Mouse (Mus musculus) ZHBTc4 (cell line): ENCODE measurements around the gene Ptgs1.
A peak's percentile ranks its signal among the peaks of the same experiment; 100 is the strongest.
"Not testable (repeated sequence)": the region's sequence is repeated elsewhere in the genome, so short reads cannot be mapped to it uniquely, and the experiment has no call there.

Experiments
- DNase-seq: peaks from one replicate; pipeline ENCODE4 v3.0.0-alpha.2; 2011; ENCODE audit warnings: low read depth, low spot score

Ptgs1 gene

DNA sequence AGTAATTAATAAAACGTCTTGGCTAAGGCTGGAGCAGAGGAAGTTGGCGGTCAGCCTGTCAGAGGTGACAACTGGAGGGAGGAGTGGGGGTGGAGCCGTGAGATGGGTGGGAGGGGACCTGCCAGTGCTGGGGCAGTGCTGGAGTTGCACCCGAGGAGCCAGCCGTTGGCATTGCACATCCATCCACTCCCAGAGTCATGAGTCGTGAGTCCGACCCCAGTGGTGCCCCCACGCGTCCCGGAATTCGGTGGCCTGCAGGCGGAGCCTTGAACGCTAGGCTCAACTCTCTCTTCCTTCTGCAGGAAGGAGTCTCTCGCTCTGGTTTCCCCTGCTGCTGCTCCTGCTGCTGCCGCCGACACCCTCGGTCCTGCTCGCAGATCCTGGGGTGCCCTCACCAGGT is at the start of gene Ptgs1:
Ptgs1 (plus strand) TSS at position 61 of the 400 bp plus-strand sequence.
- peak; percentile 26 for DNase-seq

DNA sequence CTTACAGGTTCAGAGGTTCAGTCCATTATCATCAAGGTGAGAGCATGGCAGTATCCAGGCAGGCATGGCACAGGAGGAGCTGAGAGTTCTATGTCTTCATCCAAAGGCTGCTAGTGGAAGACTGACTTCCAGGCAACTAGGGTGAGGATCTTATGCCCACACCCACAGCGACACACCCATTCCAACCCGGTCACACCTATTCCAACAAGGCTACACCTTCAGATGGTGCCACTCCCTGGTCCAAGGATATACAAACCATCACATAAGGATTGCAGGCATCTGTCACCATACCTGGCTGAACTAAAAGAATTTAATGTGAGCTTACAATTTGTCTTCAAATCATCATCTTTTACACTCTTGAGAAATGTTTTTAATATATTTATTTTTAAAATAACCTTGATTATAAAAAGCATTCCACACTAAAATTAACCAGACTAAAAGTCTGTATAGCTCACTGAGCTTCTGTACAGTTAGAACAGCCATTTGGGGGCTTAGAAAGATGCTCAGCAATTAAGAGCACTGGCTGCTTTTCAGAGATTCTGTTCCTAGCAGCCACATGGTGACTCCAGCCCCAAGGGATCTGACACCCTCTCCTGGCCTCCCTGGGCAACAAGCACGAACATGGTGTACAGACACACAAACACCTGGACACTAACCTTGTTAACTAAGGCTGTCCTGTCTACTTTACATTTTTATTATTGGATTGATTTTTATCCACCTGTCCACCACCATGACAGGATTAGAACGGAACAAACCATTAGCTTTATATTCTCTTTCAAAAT is 48.4 kb upstream of the Ptgs1 start:
- DNase-seq: not testable (repeated sequence)

DNA sequence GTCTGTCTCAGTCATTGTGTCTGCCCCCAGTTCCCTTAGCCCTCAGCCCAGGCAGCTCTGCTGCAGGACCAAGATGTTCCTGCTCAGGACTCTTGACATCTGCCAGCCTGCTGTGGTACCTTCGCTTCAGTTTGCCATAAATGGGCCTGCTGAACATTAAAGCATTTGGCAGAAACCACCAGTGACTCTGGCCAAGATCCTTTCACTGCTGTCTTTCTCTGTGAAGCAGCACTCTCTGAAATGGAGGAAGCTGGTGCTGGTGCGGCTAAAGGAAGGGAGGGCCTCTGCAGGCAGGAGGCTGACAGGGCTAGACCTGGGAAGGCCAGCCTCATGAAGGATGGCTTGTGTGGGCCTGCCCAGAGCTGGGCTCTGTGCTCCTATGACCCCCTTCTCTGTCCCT is 46.9 kb upstream of the Ptgs1 start:
- no peak for DNase-seq

DNA sequence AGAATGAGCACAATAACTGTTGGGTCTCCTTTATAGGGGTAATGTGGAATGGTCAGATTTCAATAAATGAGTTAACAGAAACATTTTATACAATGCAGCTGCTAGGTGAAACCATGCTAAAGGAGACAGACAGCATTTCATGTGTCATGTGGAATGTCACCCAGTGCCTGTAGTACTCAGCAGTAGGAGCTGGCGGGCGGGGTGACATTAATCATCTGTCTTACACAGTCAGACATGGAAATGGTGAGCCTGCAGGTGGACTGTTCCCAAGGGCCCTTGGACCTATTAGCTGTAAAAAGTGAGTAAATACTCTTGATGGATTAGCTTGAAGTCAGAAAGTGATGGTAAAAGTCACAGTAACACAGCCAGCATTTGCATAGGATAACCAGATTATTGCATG is 46.0 kb upstream of the Ptgs1 start:
- DNase-seq: no peak

DNA sequence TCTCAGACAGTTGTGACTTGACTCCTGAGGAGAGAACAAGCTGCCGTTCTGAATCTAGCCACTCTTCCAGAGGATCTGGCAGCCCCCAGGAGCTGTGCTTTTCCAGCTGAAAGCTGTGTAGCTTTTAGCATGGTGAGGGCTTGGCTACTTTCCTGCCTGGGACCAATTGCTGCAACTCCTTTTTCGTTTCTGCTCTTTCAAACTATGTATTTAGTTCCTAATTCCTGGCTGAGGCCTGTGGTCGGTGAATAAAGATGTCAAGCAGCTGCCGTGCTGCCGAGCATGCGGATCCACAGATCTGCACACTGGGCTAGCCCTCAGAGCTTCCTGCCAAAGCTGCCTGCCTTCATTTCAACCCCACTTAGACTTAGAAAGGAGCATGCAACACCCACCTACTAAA is 45.4 kb upstream of the Ptgs1 start:
- DNase-seq: no peak

DNA sequence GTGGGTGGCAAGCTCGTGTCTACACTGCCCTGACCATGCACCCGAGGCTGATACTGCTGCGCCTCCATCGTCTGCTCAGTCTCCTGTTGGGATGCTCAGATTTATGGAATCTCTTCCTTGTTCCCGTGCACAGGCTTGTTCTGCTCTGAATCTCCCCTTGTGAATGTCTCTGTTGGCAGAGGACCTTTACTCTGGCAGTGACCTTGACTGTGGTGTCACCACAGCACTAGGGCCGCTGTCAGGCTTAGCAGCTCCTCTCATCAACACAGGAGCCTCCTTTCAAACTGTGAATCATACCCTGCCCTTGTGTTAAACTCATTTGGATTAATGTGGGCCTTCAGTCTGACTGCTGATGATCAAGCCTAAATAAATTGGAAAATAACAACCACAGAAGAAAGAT is 41.0 kb upstream of the Ptgs1 start:
- DNase-seq: not testable (repeated sequence)

DNA sequence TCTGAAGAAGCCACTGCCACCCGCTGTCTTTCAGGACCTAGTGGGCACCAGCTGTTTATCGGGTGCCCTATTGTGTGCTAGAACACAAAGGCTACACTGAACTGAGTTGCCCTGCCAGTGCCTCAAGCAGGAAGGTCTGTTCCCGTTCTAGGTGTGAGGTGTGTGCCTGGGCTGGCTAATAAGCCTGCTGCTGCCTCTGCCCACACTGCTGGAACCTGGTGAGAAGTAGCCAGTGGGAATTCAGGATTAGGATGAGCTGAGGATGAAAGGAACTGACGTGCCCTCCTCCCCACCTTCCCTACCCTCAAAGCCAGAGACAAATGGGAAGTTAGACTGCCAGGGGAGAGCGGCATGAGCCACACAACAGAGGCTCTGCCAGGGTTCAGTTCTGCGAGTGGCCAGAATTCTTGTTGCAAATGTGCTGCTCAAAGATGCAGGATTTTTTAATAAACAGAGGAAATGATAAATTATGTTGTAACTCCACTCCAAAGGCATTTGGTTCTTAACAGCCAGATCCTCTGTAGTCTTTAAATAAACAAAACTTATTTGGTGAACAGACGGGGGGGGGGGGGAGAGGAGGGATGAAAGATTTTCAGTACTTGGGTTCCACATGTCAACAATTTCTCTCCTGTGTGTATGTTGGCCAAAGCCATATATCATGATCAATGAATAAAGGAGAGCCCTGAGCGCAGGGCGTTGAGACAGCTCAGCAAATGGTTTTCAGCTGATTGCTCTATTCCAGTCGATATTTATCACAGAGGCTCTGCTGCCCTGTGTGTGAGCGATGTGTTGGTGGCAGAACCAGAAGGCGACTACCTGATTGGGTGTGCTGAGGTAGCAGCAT is 38.9 kb upstream of the Ptgs1 start:
- DNase-seq: no peak

DNA sequence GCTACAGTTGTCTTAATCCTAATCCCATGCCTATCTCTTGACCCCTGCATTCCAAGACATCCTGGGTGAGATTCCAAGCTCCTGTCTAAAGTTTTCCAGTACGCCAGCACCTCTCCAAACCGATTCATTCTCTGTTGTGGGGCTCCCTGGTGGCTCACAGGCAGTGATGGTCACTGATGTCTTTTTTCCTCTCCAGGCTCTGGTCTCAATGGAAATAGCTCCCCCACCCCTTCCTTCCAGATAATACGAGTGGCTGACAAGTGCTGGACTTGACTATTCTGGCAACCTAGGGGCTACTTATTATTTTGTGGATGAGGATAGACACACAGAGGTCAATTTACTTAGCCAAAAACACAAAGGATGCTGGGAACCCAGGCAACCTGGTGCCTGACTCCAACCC is 33.2 kb upstream of the Ptgs1 start:
- DNase-seq: no peak

DNA sequence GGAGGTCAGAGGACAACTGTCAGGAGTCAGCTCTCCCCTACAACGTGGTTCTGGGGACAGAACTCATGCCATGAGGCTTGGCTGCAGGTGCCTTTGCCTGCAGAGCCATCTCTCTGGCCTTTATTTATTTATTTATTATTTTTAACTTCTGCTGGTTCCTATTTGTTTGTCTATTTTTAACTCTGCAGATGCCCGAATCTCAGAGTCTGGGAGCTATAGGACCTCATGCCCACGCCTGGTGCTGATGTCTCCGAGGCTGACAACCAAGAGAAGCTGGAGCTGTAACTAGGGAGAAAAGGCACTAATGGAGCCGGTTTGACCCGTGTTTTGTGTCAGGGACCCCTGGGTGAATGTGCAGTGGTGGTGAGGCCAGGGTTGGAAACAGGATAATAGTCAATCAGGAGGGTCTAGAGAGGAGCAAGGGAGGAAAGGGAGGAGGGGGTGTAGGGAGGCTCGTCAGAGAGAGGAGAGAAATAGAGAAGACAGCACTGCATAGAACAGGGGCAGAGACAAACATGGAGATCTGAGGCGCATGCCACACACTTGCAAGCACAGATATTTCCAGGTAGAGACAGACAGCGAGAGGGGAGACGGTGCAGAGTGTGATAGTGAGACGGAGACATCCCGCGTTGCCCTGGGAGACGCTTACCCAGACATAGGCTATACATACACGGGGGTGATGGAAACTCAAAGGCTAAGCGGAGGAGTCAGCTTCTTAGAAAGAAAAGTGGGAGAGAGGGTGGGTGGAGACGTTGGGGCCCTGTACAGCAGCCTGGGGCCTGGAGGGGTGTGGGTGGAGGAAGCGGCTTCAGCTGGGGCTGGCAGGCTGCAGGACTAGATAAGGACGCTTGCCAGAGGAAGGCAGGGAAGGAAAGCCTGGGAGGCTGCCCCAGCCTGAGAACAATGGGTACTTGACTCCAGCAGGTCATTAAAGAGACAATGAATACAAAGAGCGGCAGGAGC is 32.0 kb upstream of the Ptgs1 start:
- DNase-seq: peak; percentile 93

DNA sequence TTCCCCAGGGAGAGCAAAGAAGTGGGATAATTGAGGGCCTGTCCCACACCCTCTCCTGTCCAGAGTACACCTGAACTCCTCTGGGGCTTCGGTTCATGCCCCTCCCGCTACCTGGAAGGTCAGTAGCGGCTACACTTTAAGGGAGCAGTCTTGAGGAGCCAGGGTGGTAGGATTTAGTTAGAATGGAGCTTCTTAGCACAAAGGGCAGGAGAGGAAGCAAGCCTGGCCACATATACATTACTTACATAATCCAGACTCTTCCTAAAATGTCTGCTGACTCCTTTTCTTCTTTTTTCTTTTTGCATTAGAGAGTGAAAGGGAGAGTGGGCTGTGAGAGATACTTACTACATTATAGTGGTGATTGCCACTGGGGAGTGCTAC is 31.4 kb upstream of the Ptgs1 start:
- DNase-seq: no peak

DNA sequence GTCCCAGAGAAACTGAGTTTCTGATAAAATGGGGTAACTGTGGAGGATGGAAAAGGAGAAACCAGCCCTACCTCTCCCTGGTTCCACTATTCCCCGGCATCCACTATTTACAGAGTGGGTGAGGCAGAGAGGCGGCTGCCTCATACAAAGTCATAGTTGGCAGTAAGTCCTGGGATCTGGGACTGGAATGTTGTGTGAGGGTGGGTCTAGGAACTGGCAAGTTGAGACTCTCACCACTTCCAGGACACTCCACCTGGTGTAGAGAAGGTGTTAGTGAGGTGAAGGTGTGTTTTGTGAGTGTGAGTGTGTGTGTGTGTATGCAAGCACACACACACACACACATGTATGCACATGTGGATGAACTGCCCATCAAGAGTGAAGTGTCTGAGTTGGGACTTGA is 29.4 kb upstream of the Ptgs1 start:
- no peak for DNase-seq

DNA sequence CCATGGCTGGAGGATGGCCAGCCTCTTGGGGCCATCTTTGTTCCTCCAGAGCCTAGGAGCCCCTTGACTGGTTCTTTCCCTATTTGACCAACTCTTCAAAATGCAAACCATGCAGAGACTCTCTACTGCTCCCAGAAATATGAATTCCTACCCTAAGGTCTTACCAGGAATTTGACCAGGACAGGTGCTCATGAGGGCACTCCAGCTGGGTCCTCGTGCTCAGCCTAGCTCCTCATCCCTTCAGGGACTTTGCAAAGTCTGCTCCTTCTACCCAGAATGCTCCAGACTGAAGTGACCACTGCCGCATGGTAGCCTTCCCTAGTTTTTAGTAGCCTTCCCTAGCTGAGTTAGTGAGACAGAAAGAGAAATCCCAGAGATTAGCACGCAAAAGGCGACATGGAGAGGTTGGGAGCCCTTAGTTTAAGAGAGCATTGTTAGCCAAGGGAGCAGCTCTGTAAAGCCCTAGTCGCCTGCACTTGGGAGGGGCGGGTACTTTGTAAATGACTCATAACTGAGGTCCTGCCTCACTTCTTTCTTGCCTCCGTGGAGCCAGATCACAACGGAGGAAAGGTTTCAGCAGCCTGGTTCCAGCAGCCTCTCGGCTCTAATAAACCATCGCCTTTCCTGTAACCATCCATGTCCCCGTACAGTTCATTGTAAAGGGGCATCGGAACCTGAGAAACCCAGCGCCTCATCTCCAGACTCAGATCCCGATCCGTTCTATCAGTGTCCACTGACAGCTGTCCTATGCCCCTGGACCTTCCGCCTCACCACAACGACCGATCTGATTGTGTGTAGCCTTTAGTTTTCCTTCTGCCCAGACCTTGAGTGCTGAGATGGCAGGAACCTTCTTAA is 28.2 kb upstream of the Ptgs1 start:
- no peak for DNase-seq

DNA sequence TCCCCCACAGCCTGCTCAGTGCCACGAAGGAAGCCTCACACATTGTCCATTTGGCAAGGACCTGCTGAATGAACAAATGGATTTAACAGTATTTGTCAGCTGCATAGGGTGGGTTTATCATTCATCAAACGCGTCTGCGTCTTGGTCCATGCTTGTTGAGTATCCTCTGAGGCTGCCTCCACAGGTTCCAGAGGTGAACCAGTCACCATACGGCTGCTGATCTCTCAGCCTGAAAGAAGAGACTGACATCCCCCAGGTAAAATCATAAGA is 27.7 kb upstream of the Ptgs1 start:
- no peak for DNase-seq

DNA sequence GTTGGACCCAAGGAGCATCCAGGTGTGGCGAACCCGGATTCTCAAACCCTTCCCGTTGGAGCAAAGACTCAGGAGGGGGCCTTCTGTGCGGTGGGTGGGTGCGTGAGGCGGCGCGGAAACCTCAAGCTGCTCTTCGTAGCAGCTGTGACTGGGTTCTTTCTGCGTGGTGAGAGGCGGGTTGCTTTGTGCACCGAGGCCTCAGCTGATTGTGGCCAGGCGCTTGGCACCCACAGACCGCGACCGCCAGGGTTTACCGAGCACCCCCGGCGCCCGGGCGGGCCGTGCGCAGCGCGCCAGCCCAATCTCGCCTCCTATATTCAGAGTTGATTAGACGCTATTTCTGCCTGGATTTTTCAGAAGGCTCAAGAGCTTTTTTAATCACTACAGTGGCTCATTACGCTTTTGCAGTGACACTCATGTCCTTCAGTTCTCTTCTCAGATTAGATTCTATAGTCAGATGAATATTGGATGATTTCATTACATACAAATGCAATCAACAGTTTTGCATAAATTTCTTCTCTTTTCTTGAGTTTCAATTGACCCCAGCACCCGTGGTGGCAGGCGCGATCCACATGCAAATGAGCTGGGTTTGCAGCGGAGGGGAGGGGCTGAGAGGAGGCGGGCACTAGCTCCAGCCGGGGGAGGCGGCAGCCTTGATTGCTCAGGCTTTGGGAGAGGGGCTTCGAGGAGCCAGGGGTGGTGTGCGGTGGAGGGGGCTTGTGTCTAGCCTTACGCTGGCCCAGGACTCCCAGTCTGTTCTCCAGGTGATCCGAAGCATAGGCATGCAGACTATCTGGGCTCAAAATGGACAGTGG is 27.0 kb upstream of the Ptgs1 start:
- peak; percentile 52 for DNase-seq

DNA sequence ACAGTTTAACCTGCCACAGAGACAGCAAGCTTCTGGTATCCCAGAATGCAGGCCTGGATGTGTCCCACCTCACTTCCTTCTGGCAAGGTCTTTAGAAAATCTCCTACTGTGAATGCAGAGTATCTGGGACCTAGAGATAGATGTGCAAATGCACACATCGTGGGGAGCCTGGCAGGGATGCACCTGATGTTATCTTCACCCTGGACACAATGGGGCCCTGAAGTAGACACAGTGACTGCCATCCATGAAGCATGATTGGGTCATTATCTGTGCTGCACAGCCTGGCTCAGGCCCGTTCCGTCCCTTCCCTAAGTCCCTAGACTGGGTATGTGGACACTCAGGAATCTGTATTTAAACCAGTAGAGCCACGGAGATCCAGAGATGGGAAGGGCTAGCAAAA is 25.6 kb upstream of the Ptgs1 start:
- peak; percentile 73 for DNase-seq

DNA sequence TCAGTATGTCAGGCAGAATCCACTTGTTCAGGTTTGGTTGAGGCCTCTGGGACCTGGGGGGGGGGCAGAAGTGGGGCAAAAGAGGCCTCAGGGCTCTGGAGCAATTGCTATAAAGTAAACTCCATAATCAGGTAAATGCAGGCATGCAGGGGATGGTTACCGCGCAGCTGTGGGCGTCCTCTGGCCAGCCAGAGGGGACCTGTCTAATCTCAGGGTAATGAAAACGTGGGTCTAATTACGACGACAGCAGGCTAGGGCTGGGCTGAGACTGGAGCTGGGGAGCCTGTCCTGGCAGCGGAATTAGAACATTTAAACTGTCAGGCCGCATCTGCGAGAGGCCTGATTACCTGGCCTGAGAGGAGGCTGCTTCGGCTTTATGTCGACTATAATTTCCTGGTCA is 23.2 kb upstream of the Ptgs1 start:
- no peak for DNase-seq

DNA sequence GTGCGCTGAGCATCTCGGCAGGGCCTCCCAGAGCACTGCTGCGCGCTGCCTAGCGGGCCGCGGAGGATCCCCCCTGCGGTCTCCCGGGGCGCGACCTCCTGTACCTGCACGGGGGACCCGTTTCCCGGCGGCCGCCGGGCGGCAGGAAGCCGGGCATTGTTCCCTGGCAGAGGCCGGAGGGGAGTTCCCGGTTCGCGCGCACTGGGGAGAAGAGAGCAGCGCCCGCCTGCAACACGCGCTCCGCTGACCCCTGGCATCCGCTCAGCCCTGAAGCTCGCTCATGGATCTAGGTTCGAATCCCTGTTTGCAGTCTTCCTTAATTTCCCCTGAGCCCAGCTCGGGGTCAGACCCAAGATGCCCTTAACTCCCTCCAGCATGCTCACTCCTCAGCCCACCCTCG is 19.4 kb upstream of the Ptgs1 start:
- peak; percentile 52 for DNase-seq

DNA sequence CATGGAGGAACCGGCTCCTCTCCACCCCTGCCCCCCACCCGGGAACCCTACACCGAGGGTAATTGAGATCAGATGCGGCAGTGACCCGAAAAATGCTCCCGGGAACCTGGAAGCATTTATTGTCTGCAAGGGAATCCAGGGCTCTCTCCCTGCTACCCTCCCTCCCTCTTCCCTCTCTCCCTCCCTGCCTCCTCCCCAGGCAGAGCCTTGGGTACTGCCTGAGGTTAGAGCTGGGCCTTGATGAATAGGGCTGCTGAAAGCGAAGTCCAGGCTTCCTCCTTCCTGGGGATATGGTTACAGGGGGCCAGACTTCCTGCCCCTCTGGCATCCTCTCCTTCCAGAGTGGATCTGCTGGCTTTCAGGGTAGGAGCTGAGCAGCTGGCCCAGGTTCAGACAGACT is 18.4 kb upstream of the Ptgs1 start:
- DNase-seq: no peak

DNA sequence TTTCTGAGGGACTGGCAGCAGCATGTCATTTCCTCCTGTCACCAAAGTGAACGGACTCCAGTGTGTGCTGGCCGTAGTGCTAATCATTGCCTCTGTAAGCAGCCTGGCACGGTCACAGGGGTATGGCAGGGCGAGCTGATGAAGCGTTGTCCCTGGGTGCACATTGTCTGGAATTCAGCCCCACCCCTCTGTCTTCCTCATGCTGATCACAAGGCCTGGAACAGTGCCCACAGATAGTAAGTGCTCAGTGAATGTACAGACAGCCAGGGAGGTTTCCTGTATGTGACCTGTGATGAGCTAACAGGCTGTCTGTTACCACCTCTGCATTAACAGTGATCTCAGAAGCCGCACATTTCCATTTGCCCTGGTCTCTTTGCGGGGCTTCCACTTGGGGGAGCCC is 17.1 kb upstream of the Ptgs1 start:
- no peak for DNase-seq

DNA sequence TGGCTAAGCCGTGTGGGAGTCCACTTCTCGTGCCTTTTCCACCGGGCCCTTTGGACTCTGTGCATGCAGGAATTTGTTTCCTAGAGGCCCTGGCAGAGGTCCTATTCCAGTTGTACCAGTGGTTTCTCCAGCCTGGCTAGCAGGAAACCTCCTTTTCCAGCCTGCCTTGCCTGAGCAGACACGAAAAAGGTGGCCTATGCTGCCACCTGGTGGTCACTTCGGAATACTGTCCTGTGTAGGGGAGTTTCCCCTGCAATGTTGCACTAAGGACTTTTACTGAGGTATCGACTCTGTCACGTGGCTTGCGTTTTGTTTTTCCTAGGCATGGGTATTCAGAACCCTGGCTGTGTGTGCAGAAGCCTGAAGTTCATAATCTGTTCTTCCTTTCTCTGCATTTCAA is 16.2 kb upstream of the Ptgs1 start:
- peak; percentile 91 for DNase-seq
